Mouse (Mus musculus) liver, embryonic 14.5 days (tissue): ENCODE results near the gene Dtymk. TPM values are rescaled to one million over a fixed set of nuclear protein-coding genes. Genes with fewer than 3 reads are reported as not detected.

Experiments used
- ATAC-seq: fragments of 200-750 bp; cut with Nextera tagmentation; 2 replicates; pipeline ENCODE4 v1.8.0; 2017; ENCODE audit warnings: moderate number of reproducible peaks, mild to moderate bottlenecking, moderate library complexity; ENCODE audit not compliant: insufficient read depth
- DNase-seq, 3 experiments: peaks; one replicate each; pipeline ENCODE4 v3.0.0-alpha.2; 2012 to 2013; ENCODE audit warnings: low read depth in 3 of 3, low spot score in 3 of 3
- H3K27ac ChIP-seq: fragments of 300-500 bp; sonication (generic); 2 replicates; pipeline ENCODE4 v1.5.1; 2014; ENCODE audit warnings: moderate library complexity, mild to moderate bottlenecking, control low read depth, inconsistent platforms
- H3K27me3 ChIP-seq: fragments of 300-500 bp; sonication (generic); 2 replicates; pipeline ENCODE4 v1.6.1; 2014; ENCODE audit warnings: mild to moderate bottlenecking, low read length, moderate library complexity; ENCODE audit not compliant: control insufficient read depth, insufficient read depth
- H3K36me3 ChIP-seq: fragments of 300-500 bp; sonication (generic); replicated peaks from 2 replicates; pipeline ENCODE4 v1.6.1; 2014; ENCODE audit warnings: low read depth; ENCODE audit not compliant: control insufficient read depth, insufficient read depth
- H3K4me1 ChIP-seq, 2 experiments: fragments of 200-500 bp in 1 of 2; fragments of 300-500 bp in 1 of 2; sonication (generic) in 1 of 2; replicated peaks; 2 replicates each; pipeline ENCODE4 v1.6.1; 2012 to 2014; ENCODE audit warnings: antibody characterized with exemption in 1 of 2, inconsistent platforms in 1 of 2, low read length in 1 of 2; ENCODE audit not compliant: control insufficient read depth in 2 of 2, insufficient read depth in 2 of 2
- H3K4me2 ChIP-seq: fragments of 300-500 bp; sonication (generic); 2 replicates; pipeline ENCODE4 v1.6.1; 2014; ENCODE audit warnings: low read depth, mild to moderate bottlenecking, control low read depth, moderate library complexity
- H3K4me3 ChIP-seq, 2 experiments: fragments of 200-500 bp in 1 of 2; fragments of 300-500 bp in 1 of 2; sonication (generic) in 1 of 2; 2 replicates each; pipeline ENCODE4 v1.5.1; 2012 to 2014; ENCODE audit warnings: low read depth in 2 of 2, low read length in 2 of 2, mild to moderate bottlenecking in 2 of 2, control low read depth in 1 of 2, inconsistent platforms in 1 of 2, moderate library complexity in 1 of 2; ENCODE audit not compliant: insufficient read depth in 1 of 2
- H3K9ac ChIP-seq: fragments of 300-500 bp; sonication (generic); replicated peaks from 2 replicates; pipeline ENCODE4 v1.6.1; 2014; ENCODE audit warnings: mild to moderate bottlenecking, control low read depth, moderate library complexity
- H3K9me3 ChIP-seq: fragments of 300-500 bp; sonication (generic); 2 replicates; pipeline ENCODE4 v1.6.1; 2016; ENCODE audit warnings: low read length, mixed read lengths; ENCODE audit not compliant: control insufficient read depth
- CTCF ChIP-seq: IDR thresholded peaks from 2 replicates; pipeline ENCODE4 v1.5.1; 2016; ENCODE audit warnings: antibody characterized with exemption, low read depth, control low read depth
- EP300 ChIP-seq: IDR thresholded peaks from 2 replicates; pipeline ENCODE4 v1.6.1; 2016; ENCODE audit warnings: antibody characterized with exemption, low read depth
- WGBS: fragments of 180-500 bp; shearing (Covaris S2); extraction: QIAGEN DNeasy Blood & Tissue Kit; methylation state at CpG from one replicate; pipeline ENCODE4 v1.1.7; 2014; ENCODE audit not compliant: insufficient replicate concordance; 5-methylcytosine and 5-hydroxymethylcytosine counted together
- polyA plus RNA-seq, 2 experiments: library from polyadenylated mRNA; depleted of rRNA in 1 of 2; stranded (reverse) in 1 of 2; unstranded in 1 of 2; fragments of >200 nt; fragmentation: Nextera tagmentation in 1 of 2; extraction: Ambion mirVana in 1 of 2; gene quantifications; 2 replicates each; pipeline versions ENCODE4 v1.2.1 to v1.2.3; 2012 to 2014

The Dtymk gene
- polyA plus RNA-seq, 2 experiments, result 128 to 148 TPM

GRCm38 (mm10) chr1:93751290-93751689 lies 50.4 kb downstream of the Dtymk start, which contains the start of gene Atg4b:
TSS of gene Atg4b (plus strand) at chr1:93751500.
- ATAC-seq, result no peak

GRCm38 (mm10) chr1:93748539-93748938 lies 53.2 kb downstream of the Dtymk start:
- no peak overlapping the region for H3K4me2 ChIP-seq
- ATAC-seq (no peak), DNase-seq (no peak)
- H3K4me1 ChIP-seq, result peaks cover 3 to 8% of the 10 kb centered on the region in 2 experiments; a peak in 3 of 4 replicates
- H3K9ac ChIP-seq, result no peak overlapping the region
- peaks cover 6% of the 10 kb centered on the region; the same call in 1 of the 2 replicates for H3K36me3 ChIP-seq
- H3K27me3 ChIP-seq, result no peaks in the 10 kb centered on the region
- TF ChIP-seq EP300 (no peak), CTCF (no peak)
- WGBS, result 82% methylated on average over 1 of the region's 1 CpGs
- no peak overlapping the region for H3K4me3 ChIP-seq
- no peak overlapping the region for H3K27ac ChIP-seq
- no peaks in the 10 kb centered on the region for H3K9me3 ChIP-seq

More at GRCm38 (mm10) chr1:93751290-93751689, 50.4 kb downstream of the Dtymk start, which contains the start of gene Atg4b:
- Histone ChIP-seq H3K4me2 (no peak within 1 kb of the TSS), H3K4me3 (no peak within 1 kb of the TSS), H3K36me3 (peaks cover 6% of the 10 kb centered on the region; the same call in 1 of the 2 replicates), H3K9me3 (no peaks in the 10 kb centered on the region), H3K4me1 (peaks cover 9 to 11% of the 10 kb centered on the region in 2 experiments), H3K27ac (no peak within 1 kb of the TSS), H3K9ac (no peak within 1 kb of the TSS), H3K27me3 (no peaks in the 10 kb centered on the region)
- WGBS, result 76% methylated on average over 6 of the region's 6 CpGs
- TF ChIP-seq EP300 (no peak), CTCF (no peak)
- DNase-seq, result no peak

- WGBS, result 75% methylated on average over 5 of the region's 5 CpGs
These were observed 55.6 kb downstream of the Dtymk start for GRCm38 (mm10) chr1:93746179-93746578.

GRCm38 (mm10) chr1:93742910-93743309 lies 58.8 kb downstream of the Dtymk start:
- TF ChIP-seq CTCF (peak; percentile 61), EP300 (no peak)
- ATAC-seq, result no peak
- H3K4me2 ChIP-seq, result no peak overlapping the region
- H3K36me3 ChIP-seq, result no peaks in the 10 kb centered on the region
- no peak overlapping the region for H3K27ac ChIP-seq
- no peak for DNase-seq
- no peaks in the 10 kb centered on the region for H3K9me3 ChIP-seq
- peaks cover 13 to 17% of the 10 kb centered on the region in 2 experiments for H3K4me1 ChIP-seq
- no peak overlapping the region for H3K9ac ChIP-seq
- H3K4me3 ChIP-seq, result no peak overlapping the region
- no peaks in the 10 kb centered on the region for H3K27me3 ChIP-seq

More at GRCm38 (mm10) chr1:93746179-93746578, 55.6 kb downstream of the Dtymk start:
- no peak overlapping the region for H3K27ac ChIP-seq
- peaks cover 6% of the 10 kb centered on the region; the same call in 1 of the 2 replicates for H3K36me3 ChIP-seq
- ATAC-seq (no peak), DNase-seq (no peak)
- TF ChIP-seq EP300 (no peak), CTCF (no peak)
- H3K27me3 ChIP-seq, result no peaks in the 10 kb centered on the region
- no peaks in the 10 kb centered on the region for H3K9me3 ChIP-seq
- peaks cover 13 to 17% of the 10 kb centered on the region in 2 experiments for H3K4me1 ChIP-seq
- H3K4me3 ChIP-seq, result no peak overlapping the region
- no peak overlapping the region for H3K4me2 ChIP-seq
- no peak overlapping the region for H3K9ac ChIP-seq

Other genes starting within 250 kb of the Dtymk start
- gene Stk25, start 143.3 kb downstream of the Dtymk start, polyA plus RNA-seq (2012; rRNA removed), result 28.4 and 39.2 TPM in 2 replicates
- 39.9 and 41.1 TPM in 2 replicates for gene Stk25, start 143.3 kb downstream of the Dtymk start, polyA plus RNA-seq (2014; fragmentation: Nextera tagmentation; extraction: Ambion mirVana)
- gene Bok, start 116.3 kb downstream of the Dtymk start, polyA plus RNA-seq (2012; rRNA removed), result 1.9 TPM in 2 replicates
- gene Bok, start 116.3 kb downstream of the Dtymk start, polyA plus RNA-seq (2014; fragmentation: Nextera tagmentation; extraction: Ambion mirVana), result 2.8 and 3.0 TPM in 2 replicates
- 18.6 and 22.6 TPM in 2 replicates for gene Atg4b, start 50.4 kb downstream of the Dtymk start, polyA plus RNA-seq (2012; rRNA removed)
- gene Atg4b, start 50.4 kb downstream of the Dtymk start, polyA plus RNA-seq (2014; fragmentation: Nextera tagmentation; extraction: Ambion mirVana), result 64.3 and 68.2 TPM in 2 replicates
- gene Thap4, start 47.1 kb downstream of the Dtymk start, polyA plus RNA-seq (2012; rRNA removed), result 8.5 and 10.5 TPM in 2 replicates
- 11.5 and 11.7 TPM in 2 replicates for gene Thap4, start 47.1 kb downstream of the Dtymk start, polyA plus RNA-seq (2014; fragmentation: Nextera tagmentation; extraction: Ambion mirVana)
- 5.3 and 6.9 TPM in 2 replicates for gene Ing5, start 2.0 kb upstream of the Dtymk start, polyA plus RNA-seq (2012; rRNA removed)
- 7.6 and 9.6 TPM in 2 replicates for gene Ing5, start 2.0 kb upstream of the Dtymk start, polyA plus RNA-seq (2014; fragmentation: Nextera tagmentation; extraction: Ambion mirVana)
- gene D2hgdh, start 23.0 kb upstream of the Dtymk start, polyA plus RNA-seq (2012; rRNA removed), result 6.4 and 6.8 TPM in 2 replicates
- 3.7 and 5.0 TPM in 2 replicates for gene D2hgdh, start 23.0 kb upstream of the Dtymk start, polyA plus RNA-seq (2014; fragmentation: Nextera tagmentation; extraction: Ambion mirVana)
- not detected in 2 replicates for gene Gal3st2, start 59.4 kb upstream of the Dtymk start, polyA plus RNA-seq (2012; rRNA removed)
- gene Gal3st2, start 59.4 kb upstream of the Dtymk start, polyA plus RNA-seq (2014; fragmentation: Nextera tagmentation; extraction: Ambion mirVana), result not detected in 2 replicates
- gene Gal3st2b, start 116.4 kb upstream of the Dtymk start, polyA plus RNA-seq (2012; rRNA removed), result not detected in 2 replicates
- not detected in 2 replicates for gene Gal3st2b, start 116.4 kb upstream of the Dtymk start, polyA plus RNA-seq (2014; fragmentation: Nextera tagmentation; extraction: Ambion mirVana)
- not detected in 2 replicates for gene Gal3st2c, start 188.6 kb upstream of the Dtymk start, polyA plus RNA-seq (2012; rRNA removed)
- gene Gal3st2c, start 188.6 kb upstream of the Dtymk start, polyA plus RNA-seq (2014; fragmentation: Nextera tagmentation; extraction: Ambion mirVana), result not detected in 2 replicates
- gene Neu4, start 218.5 kb upstream of the Dtymk start, polyA plus RNA-seq (2012; rRNA removed), result not detected in 2 replicates
- gene Neu4, start 218.5 kb upstream of the Dtymk start, polyA plus RNA-seq (2014; fragmentation: Nextera tagmentation; extraction: Ambion mirVana), result not detected in 2 replicates